Mouse (Mus musculus) embryonic facial prominence, embryonic 12.5 days (tissue): ENCODE results near the gene Krt87. TPM values are rescaled to one million over a fixed set of nuclear protein-coding genes. Genes with fewer than 3 reads are reported as not detected.
A peak's percentile ranks its signal among the peaks of the same experiment; 100 is the strongest.

ENCODE experiments used
- ATAC-seq: fragments of 200-750 bp; cut with Nextera tagmentation; 2 replicates; pipeline ENCODE4 v1.8.0; 2017; ENCODE audit not compliant: insufficient number of reproducible peaks, insufficient read depth, low FRiP score, low TSS enrichment
- H3K27ac ChIP-seq: fragments of 300-500 bp; sonication (generic); 2 replicates; pipeline ENCODE4 v1.5.1; 2016; ENCODE audit warnings: mild to moderate bottlenecking
- H3K27me3 ChIP-seq: fragments of 300-500 bp; sonication (generic); 2 replicates; pipeline ENCODE4 v1.6.1; 2016; ENCODE audit warnings: mild to moderate bottlenecking, moderate library complexity
- H3K36me3 ChIP-seq: fragments of 300-500 bp; sonication (generic); 2 replicates; pipeline ENCODE4 v1.6.1; 2016; ENCODE audit warnings: mild to moderate bottlenecking
- H3K4me1 ChIP-seq: fragments of 300-500 bp; sonication (generic); 2 replicates; pipeline ENCODE4 v1.6.1; 2016
- H3K4me2 ChIP-seq: fragments of 300-500 bp; sonication (generic); replicated peaks from 2 replicates; pipeline ENCODE4 v1.6.1; 2016; ENCODE audit warnings: mild to moderate bottlenecking, moderate library complexity
- H3K4me3 ChIP-seq: fragments of 300-500 bp; sonication (generic); 2 replicates; pipeline ENCODE4 v1.5.1; 2016; ENCODE audit warnings: mild to moderate bottlenecking
- H3K9ac ChIP-seq: fragments of 300-500 bp; sonication (generic); 2 replicates; pipeline ENCODE4 v1.6.1; 2016; ENCODE audit warnings: mild to moderate bottlenecking, moderate library complexity
- H3K9me3 ChIP-seq: fragments of 300-500 bp; sonication (generic); 2 replicates; pipeline ENCODE4 v1.6.1; 2016; ENCODE audit warnings: mild to moderate bottlenecking, moderate library complexity
- WGBS: fragments of 180-500 bp; shearing (Covaris S2); methylation state at CpG from one replicate; pipeline ENCODE4 v1.1.7; 2016; 5-methylcytosine and 5-hydroxymethylcytosine counted together
- polyA plus RNA-seq: library from polyadenylated mRNA; unstranded; fragments of >200 nt; fragmentation: Nextera tagmentation; extraction: Ambion mirVana; gene quantifications from 2 replicates; pipeline ENCODE4 v1.2.1, GENCODE M21; 2016

Gene Krt87
- 0.53 and 0.54 TPM in 2 replicates for polyA plus RNA-seq

- ATAC-seq: no peak
- Histone ChIP-seq H3K4me3 (peak within 1 kb of the TSS; percentile 30), H3K36me3 (no peaks in the 10 kb centered on the region), H3K4me1 (peaks cover 6% of the 10 kb centered on the region), H3K27me3 (peaks cover 46% of the 10 kb centered on the region), H3K9ac (peak within 1 kb of the TSS; percentile 9; the same call in 1 of the 2 replicates), H3K4me2 (peak within 1 kb of the TSS; percentile 57), H3K9me3 (no peaks in the 10 kb centered on the region), H3K27ac (no peak within 1 kb of the TSS)
- WGBS: 4% methylated on average over 34 of the region's 34 CpGs
These were observed at the start of gene Krt87 for GRCm38 (mm10) chr15:101438555-101438954. TSS of gene Krt87 (minus strand) at chr15:101438804.

GRCm38 (mm10) chr15:101485911-101486635 lies 47.5 kb upstream of the Krt87 start:
- H3K4me1 ChIP-seq: no peaks in the 10 kb centered on the region
- H3K4me2 ChIP-seq: no peak overlapping the region
- no peak overlapping the region for H3K9ac ChIP-seq
- no peak for ATAC-seq
- no peak overlapping the region for H3K4me3 ChIP-seq
- H3K27me3 ChIP-seq: no peaks in the 10 kb centered on the region
- no peak overlapping the region for H3K27ac ChIP-seq
- H3K9me3 ChIP-seq: no peaks in the 10 kb centered on the region
- no peaks in the 10 kb centered on the region for H3K36me3 ChIP-seq
- WGBS: 65% methylated on average over 11 of the region's 11 CpGs

GRCm38 (mm10) chr15:101484939-101485338 lies 46.3 kb upstream of the Krt87 start:
- Histone ChIP-seq H3K4me3 (no peak overlapping the region), H3K27me3 (no peaks in the 10 kb centered on the region), H3K9me3 (no peaks in the 10 kb centered on the region), H3K9ac (no peak overlapping the region), H3K36me3 (no peaks in the 10 kb centered on the region), H3K4me2 (no peak overlapping the region), H3K4me1 (no peaks in the 10 kb centered on the region), H3K27ac (no peak overlapping the region)
- no peak for ATAC-seq
- WGBS: 86% methylated on average over 1 of the region's 1 CpGs

GRCm38 (mm10) chr15:101483646-101484045 lies 45.0 kb upstream of the Krt87 start:
- Histone ChIP-seq H3K9me3 (no peaks in the 10 kb centered on the region), H3K27me3 (peaks cover 4% of the 10 kb centered on the region), H3K27ac (no peak overlapping the region), H3K36me3 (no peaks in the 10 kb centered on the region), H3K4me3 (no peak overlapping the region), H3K9ac (no peak overlapping the region), H3K4me2 (no peak overlapping the region), H3K4me1 (peaks cover 2% of the 10 kb centered on the region; the same call in 1 of the 2 replicates)
- 79% methylated on average over 1 of the region's 1 CpGs for WGBS
- ATAC-seq: no peak

GRCm38 (mm10) chr15:101482056-101482455 lies 43.5 kb upstream of the Krt87 start:
- Histone ChIP-seq H3K27ac (no peak overlapping the region), H3K9ac (no peak overlapping the region), H3K27me3 (peaks cover 4% of the 10 kb centered on the region), H3K9me3 (no peaks in the 10 kb centered on the region), H3K4me2 (no peak overlapping the region), H3K4me3 (no peak overlapping the region), H3K4me1 (peaks cover 2% of the 10 kb centered on the region; the same call in 1 of the 2 replicates), H3K36me3 (no peaks in the 10 kb centered on the region)
- WGBS: 45% methylated on average over 4 of the region's 4 CpGs
- ATAC-seq: no peak

GRCm38 (mm10) chr15:101479666-101480060 lies 41.1 kb upstream of the Krt87 start:
- WGBS: 35% methylated on average over 11 of the region's 11 CpGs
- no peak overlapping the region for H3K27ac ChIP-seq
- peaks cover 6% of the 10 kb centered on the region for H3K27me3 ChIP-seq
- no peaks in the 10 kb centered on the region for H3K36me3 ChIP-seq
- peaks cover 2% of the 10 kb centered on the region; the same call in 1 of the 2 replicates for H3K4me1 ChIP-seq
- H3K4me2 ChIP-seq: peak overlapping the region; percentile 65
- 0 out of 2 replicates have a peak overlapping the region, but pooled peaks have one; percentile 22 for H3K9ac ChIP-seq
- H3K9me3 ChIP-seq: no peaks in the 10 kb centered on the region
- no peak for ATAC-seq
- peak overlapping the region; percentile 37 for H3K4me3 ChIP-seq

GRCm38 (mm10) chr15:101479007-101479665 lies 40.5 kb upstream of the Krt87 start:
- Histone ChIP-seq H3K27ac (no peak overlapping the region), H3K9me3 (no peaks in the 10 kb centered on the region), H3K36me3 (no peaks in the 10 kb centered on the region), H3K4me3 (peak overlapping the region; percentile 37), H3K27me3 (peaks cover 7% of the 10 kb centered on the region), H3K4me1 (peaks cover 2% of the 10 kb centered on the region; the same call in 1 of the 2 replicates), H3K9ac (peak overlapping the region; percentile 22; the same call in 1 of the 2 replicates), H3K4me2 (peak overlapping the region; percentile 65)
- WGBS: 10% methylated on average over 31 of the region's 31 CpGs
- ATAC-seq: 0 out of 2 replicates have a peak, but pooled peaks have one; percentile 45

GRCm38 (mm10) chr15:101472952-101473528 lies 34.4 kb upstream of the Krt87 start, which contains the start of gene Krt86:
TSS of gene Krt86 (plus strand) at chr15:101473478.
- 34% methylated on average over 10 of the region's 10 CpGs for WGBS
- H3K27me3 ChIP-seq: peaks cover 3% of the 10 kb centered on the region; the same call in 1 of the 2 replicates
- no peaks in the 10 kb centered on the region for H3K4me1 ChIP-seq
- H3K9me3 ChIP-seq: no peaks in the 10 kb centered on the region
- H3K4me3 ChIP-seq: no peak within 1 kb of the TSS
- no peak within 1 kb of the TSS for H3K27ac ChIP-seq
- no peaks in the 10 kb centered on the region for H3K36me3 ChIP-seq
- ATAC-seq: no peak
- H3K4me2 ChIP-seq: no peak within 1 kb of the TSS
- no peak within 1 kb of the TSS for H3K9ac ChIP-seq

GRCm38 (mm10) chr15:101469093-101469492 lies 30.5 kb upstream of the Krt87 start:
- no peak for ATAC-seq
- WGBS: 83% methylated on average over 4 of the region's 4 CpGs
- H3K4me3 ChIP-seq: no peak overlapping the region
- H3K36me3 ChIP-seq: no peaks in the 10 kb centered on the region
- no peak overlapping the region for H3K27ac ChIP-seq
- no peaks in the 10 kb centered on the region for H3K27me3 ChIP-seq
- no peak overlapping the region for H3K4me2 ChIP-seq
- H3K9me3 ChIP-seq: no peaks in the 10 kb centered on the region
- no peak overlapping the region for H3K9ac ChIP-seq
- no peaks in the 10 kb centered on the region for H3K4me1 ChIP-seq

- Histone ChIP-seq H3K9ac (no peak within 1 kb of the TSS), H3K36me3 (no peaks in the 10 kb centered on the region), H3K4me1 (no peaks in the 10 kb centered on the region), H3K4me3 (no peak within 1 kb of the TSS), H3K27me3 (no peaks in the 10 kb centered on the region), H3K27ac (no peak within 1 kb of the TSS), H3K9me3 (no peaks in the 10 kb centered on the region), H3K4me2 (no peak within 1 kb of the TSS)
- WGBS: 82% methylated on average over 13 of the region's 13 CpGs
- ATAC-seq: no peak
These were observed 25.0 kb upstream of the Krt87 start, which contains the start of gene Krt81 for GRCm38 (mm10) chr15:101463651-101464050. TSS of gene Krt81 (minus strand) at chr15:101463751.

GRCm38 (mm10) chr15:101459283-101459682 lies 20.7 kb upstream of the Krt87 start:
- H3K27me3 ChIP-seq: no peaks in the 10 kb centered on the region
- no peak overlapping the region for H3K4me3 ChIP-seq
- ATAC-seq: no peak
- no peaks in the 10 kb centered on the region for H3K9me3 ChIP-seq
- H3K9ac ChIP-seq: no peak overlapping the region
- H3K4me1 ChIP-seq: no peaks in the 10 kb centered on the region
- WGBS: 74% methylated on average over 14 of the region's 14 CpGs
- H3K27ac ChIP-seq: no peak overlapping the region
- H3K4me2 ChIP-seq: no peak overlapping the region
- no peaks in the 10 kb centered on the region for H3K36me3 ChIP-seq
